ENCODE assay signal across 8 mouse cellular contexts in the genomic region with DNA sequence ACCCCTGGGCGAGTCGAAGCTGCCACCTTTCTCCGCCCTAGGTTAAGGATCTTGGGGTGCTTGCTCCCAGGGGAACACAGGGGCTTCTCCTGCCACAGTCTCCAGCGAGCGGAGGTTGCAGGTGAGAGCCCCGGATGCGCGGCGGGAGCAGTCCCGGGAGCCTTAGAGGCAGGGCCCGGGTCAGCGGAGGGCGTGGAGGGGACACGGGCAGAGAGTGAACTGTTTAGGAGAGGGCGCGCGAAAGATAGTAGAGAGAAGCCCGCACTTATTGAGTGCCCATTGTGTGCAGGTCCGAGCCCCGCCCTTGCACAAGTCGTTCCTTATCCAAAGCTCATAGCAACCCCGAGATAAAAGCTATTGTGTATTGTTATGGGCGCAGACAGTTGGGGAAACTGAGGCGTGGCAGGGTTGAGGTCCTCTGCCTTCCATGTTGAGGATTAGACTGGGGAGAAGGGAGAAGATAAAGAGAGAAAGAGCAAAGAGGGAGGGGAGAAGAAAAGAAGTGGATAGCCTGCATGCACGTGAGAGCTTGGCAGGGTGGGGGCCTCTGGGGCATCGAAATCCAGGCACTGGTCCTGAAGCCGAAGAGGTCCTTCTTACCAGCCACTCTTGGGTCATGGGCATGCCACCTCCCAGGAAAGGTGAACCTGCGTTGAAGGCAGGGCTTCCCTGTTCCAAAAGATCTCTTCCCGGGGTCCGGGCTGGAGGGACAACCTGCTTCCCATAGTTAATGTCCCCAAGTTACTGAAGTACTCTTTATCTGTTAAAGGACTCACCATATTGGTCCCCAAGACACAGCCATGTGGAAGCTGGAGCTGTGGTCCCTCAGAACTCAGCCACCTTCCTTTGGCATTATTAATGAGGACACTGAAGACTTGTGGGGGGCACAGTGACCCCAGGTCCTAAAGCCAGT. TPM values are rescaled to one million over a fixed set of nuclear protein-coding genes. Genes with fewer than 3 reads are reported as not detected.
DNase-seq lines count a peak whose midpoint lies in the region; ATAC-seq and TF ChIP-seq lines count a peak whose summit lies in the region.

No protein-coding gene starts in this region.

- TF ChIP-seq POLR2A in bone marrow, adult 2 months (IDR thresholded peaks at IDR 0.05; ENCODE audit: borderline replicate concordance, control insufficient read depth, low read depth, low read length) = no peak

- H3K4me2 ChIP-seq in heart, embryonic 16.5 days (ENCODE audit: low read depth, low read length) = peak overlapping the region; percentile 83
- peak overlapping the region; percentile 91 for H3K4me2 ChIP-seq in neural tube, embryonic 15.5 days

- peak; percentile 64 for DNase-seq in cerebellum, adult 9-10 months
- no peak for DNase-seq in cerebellum, postnatal 4 days (ENCODE audit: low spot score in 2 of 2)
- peak; percentile 17 for DNase-seq in liver
- DNase-seq in natural killer cell, adult 2 months (ENCODE audit: low spot score in 2 of 2) = no peak
- DNase-seq in frontal cortex, postnatal 25 days (ENCODE audit: low spot score in 2 of 2) = no peak

- no peaks in the 10 kb centered on the region; the same call in 1 of the 2 replicates for H3K4me1 ChIP-seq in bone marrow, adult 2 months (ENCODE audit: control insufficient read depth, insufficient read depth, low read length)
- H3K4me1 ChIP-seq in heart, embryonic 16.5 days (ENCODE audit: control insufficient read depth, insufficient read depth, low read length) = peaks cover 50% of the 10 kb centered on the region
- peaks cover 54% of the 10 kb centered on the region for H3K4me1 ChIP-seq in neural tube, embryonic 15.5 days

- peak overlapping the region; percentile 52 for H3K4me3 ChIP-seq in bone marrow, adult 2 months (replicated peaks; ENCODE audit: control insufficient read depth, low read depth, low read length)
- peak overlapping the region; percentile 65 for H3K4me3 ChIP-seq in heart, embryonic 16.5 days (ENCODE audit: low read length)
- H3K4me3 ChIP-seq in neural tube, embryonic 15.5 days (replicated peaks) = peak overlapping the region; percentile 82

- 15% methylated on average over 30 of the region's 30 CpGs for WGBS in bone marrow, adult 2 months
- 6% methylated on average over 30 of the region's 30 CpGs for WGBS in heart, embryonic 16.5 days
- WGBS in neural tube, embryonic 15.5 days = 6% methylated on average over 30 of the region's 30 CpGs

- no peak for ATAC-seq in heart, embryonic 16.5 days (replicated peaks; ENCODE audit: extremely low read depth, insufficient read depth, low FRiP score)
- ATAC-seq in neural tube, embryonic 15.5 days (ENCODE audit: low FRiP score) = no peak

- H3K27me3 ChIP-seq in heart, embryonic 16.5 days (ENCODE audit: control insufficient read depth, insufficient read depth, low read length) = no peaks in the 10 kb centered on the region
- no peaks in the 10 kb centered on the region for H3K27me3 ChIP-seq in neural tube, embryonic 15.5 days (replicated peaks)

- no peak for TF ChIP-seq CTCF in bone marrow, adult 2 months (IDR thresholded peaks at IDR 0.05; ENCODE audit: control insufficient read depth, insufficient read depth, low read length)

- H3K9ac ChIP-seq in heart, embryonic 16.5 days (ENCODE audit: low read length) = peak overlapping the region; percentile 92
- H3K9ac ChIP-seq in neural tube, embryonic 15.5 days (replicated peaks) = peak overlapping the region; percentile 84

- no peaks in the 10 kb centered on the region for H3K9me3 ChIP-seq in heart, embryonic 16.5 days (replicated peaks; ENCODE audit: control insufficient read depth, low read length)
- H3K9me3 ChIP-seq in neural tube, embryonic 15.5 days (replicated peaks) = no peaks in the 10 kb centered on the region

- H3K36me3 ChIP-seq in heart, embryonic 16.5 days (ENCODE audit: control insufficient read depth, insufficient read depth) = peaks cover 3% of the 10 kb centered on the region; the same call in 1 of the 2 replicates
- peaks cover 5% of the 10 kb centered on the region; the same call in 1 of the 2 replicates for H3K36me3 ChIP-seq in neural tube, embryonic 15.5 days

- no peak overlapping the region; the same call in 1 of the 2 replicates for H3K27ac ChIP-seq in bone marrow, adult 2 months (ENCODE audit: control insufficient read depth, insufficient read depth, low read depth, low read length, poor library complexity)
- H3K27ac ChIP-seq in heart, embryonic 16.5 days (ENCODE audit: low read length) = peak overlapping the region; percentile 94
- H3K27ac ChIP-seq in neural tube, embryonic 15.5 days (replicated peaks) = peak overlapping the region; percentile 98

RNA-seq across cellular contexts. Expression of a gene that starts 1.1 kb away (rescaled TPM):
- polyA plus RNA-seq in bone marrow, adult 2 months (2011; ENCODE audit: insufficient read depth, insufficient read length, low replicate concordance, missing spikeins) = 0.54 and 1.5 TPM in 2 replicates
- polyA plus RNA-seq in heart, embryonic 16.5 days (2015; fragmentation: Nextera tagmentation; extraction: Ambion mirVana) = 26.9 and 28.4 TPM in 2 replicates
- 41.2 and 45.7 TPM in 2 replicates for polyA plus RNA-seq in neural tube, embryonic 15.5 days (2015; fragmentation: Nextera tagmentation; extraction: Ambion mirVana)

RNA-seq across cellular contexts. Expression of a gene that starts 29.3 kb away (rescaled TPM):
- polyA plus RNA-seq in bone marrow, adult 2 months (2011; ENCODE audit: insufficient read depth, insufficient read length, low replicate concordance, missing spikeins) = 12.1 and 47.9 TPM in 2 replicates
- 1,129 and 1,149 TPM in 2 replicates for polyA plus RNA-seq in heart, embryonic 16.5 days (2015; fragmentation: Nextera tagmentation; extraction: Ambion mirVana)
- 332 and 435 TPM in 2 replicates for polyA plus RNA-seq in neural tube, embryonic 15.5 days (2015; fragmentation: Nextera tagmentation; extraction: Ambion mirVana)

Comparison
In these comparisons a context has a peak if more than half of its experiments do, and no peak if none do; other contexts are left out.
1. DNase-seq: peak in cerebellum, adult 9-10 months (single experiment) and liver (single experiment); none in cerebellum, postnatal 4 days (0 of 2), natural killer cell, adult 2 months (0 of 2) and frontal cortex, postnatal 25 days (0 of 2).
2. RNA of a gene that starts 1.1 kb away (polyA plus RNA-seq): 41.2 to 45.7 TPM in neural tube, embryonic 15.5 days and 26.9 to 28.4 TPM in heart, embryonic 16.5 days; 0.54 to 1.5 TPM in bone marrow, adult 2 months; every median in the first group is over 10 times any median in the second.
3. Peak in every context shown above with its lines, with median percentiles within 50 percentile points of each other: H3K4me3 ChIP-seq.